ENCODE assay signal across 8 mouse cellular contexts in the genomic region with DNA sequence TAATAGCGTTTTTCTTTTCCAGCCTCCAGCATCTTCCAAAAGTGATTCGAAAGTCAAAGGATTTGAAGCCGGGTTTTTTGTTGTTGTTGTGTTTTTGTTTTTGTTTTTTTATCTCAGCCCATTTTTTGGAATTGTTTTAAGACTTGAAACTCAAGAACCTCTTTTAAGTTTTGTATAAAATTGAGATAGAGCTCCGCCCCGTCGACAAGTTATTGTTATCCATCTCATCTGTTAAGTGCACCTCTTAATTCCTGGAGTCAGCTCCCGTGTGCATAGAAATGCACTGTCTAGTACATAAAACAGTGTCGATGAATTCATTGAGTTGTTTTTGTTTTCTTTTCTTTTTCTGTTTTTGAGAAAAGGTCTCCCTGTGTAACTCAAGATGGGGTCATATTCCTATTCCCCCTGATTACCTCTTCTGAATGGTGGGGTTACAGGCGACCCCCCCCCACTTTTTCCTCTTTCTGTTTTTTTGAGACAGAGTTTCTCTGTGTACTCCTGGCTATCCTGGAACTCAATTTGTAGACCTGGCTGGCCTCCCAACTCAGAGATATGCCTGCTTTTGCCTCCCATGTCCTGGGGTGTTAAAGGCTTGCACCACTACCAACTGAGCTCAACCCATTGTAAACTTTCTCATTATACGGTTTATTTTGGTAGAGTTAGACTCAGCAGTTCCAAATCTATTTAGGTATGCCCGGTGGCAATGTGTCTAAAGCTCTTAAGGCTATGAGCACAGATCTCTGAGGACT. TPM values are rescaled to one million over a fixed set of nuclear protein-coding genes. Genes with fewer than 3 reads are reported as not detected.
DNase-seq lines count a peak whose midpoint lies in the region; ATAC-seq and TF ChIP-seq lines count a peak whose summit lies in the region.

No protein-coding gene starts in this region.

- no peaks in the 10 kb centered on the region for H3K9me3 ChIP-seq in ES-Bruce4 (replicated peaks; ENCODE audit: control insufficient read depth, insufficient read depth, low read length, poor library complexity, severe bottlenecking)
- H3K9me3 ChIP-seq in embryonic facial prominence, embryonic 15.5 days (replicated peaks), result no peaks in the 10 kb centered on the region
- no peaks in the 10 kb centered on the region for H3K9me3 ChIP-seq in hindbrain, postnatal 0 days (ENCODE audit: low read length)
- no peaks in the 10 kb centered on the region for H3K9me3 ChIP-seq in midbrain, postnatal 0 days (ENCODE audit: low read length)

- no peaks in the 10 kb centered on the region for H3K36me3 ChIP-seq in ES-Bruce4 (ENCODE audit: control insufficient read depth, insufficient read depth, low read length, poor library complexity, severe bottlenecking)
- no peaks in the 10 kb centered on the region; the same call in 1 of the 2 replicates for H3K36me3 ChIP-seq in embryonic facial prominence, embryonic 15.5 days
- H3K36me3 ChIP-seq in hindbrain, postnatal 0 days (ENCODE audit: insufficient read depth, low read length), result no peaks in the 10 kb centered on the region
- H3K36me3 ChIP-seq in midbrain, postnatal 0 days (ENCODE audit: insufficient read depth, low read length), result no peaks in the 10 kb centered on the region

- no peak for TF ChIP-seq EP300 in ES-Bruce4 (IDR thresholded peaks at IDR 0.05; ENCODE audit: insufficient read depth, low read depth, low read length)

- TF ChIP-seq POLR2A in ES-Bruce4 (IDR thresholded peaks at IDR 0.05; ENCODE audit: insufficient read depth, low read length), result no peak

- DNase-seq in frontal cortex, adult 2 months (ENCODE audit: extremely low spot score in 1 of 2, low spot score in 1 of 2), result no peak
- DNase-seq in hindbrain, postnatal 0 days (ENCODE audit: low spot score), result peak; percentile 19
- peak; percentile 3 for DNase-seq in midbrain, postnatal 0 days (ENCODE audit: low spot score)
- no peak for DNase-seq in right cerebral cortex, postnatal 36 days (ENCODE audit: low spot score in 2 of 2)
- no peak for DNase-seq in retina, postnatal 1 day

- peak; percentile 21; the same call in 1 of the 2 replicates for ATAC-seq in frontal cortex, adult (ENCODE audit: low TSS enrichment)
- ATAC-seq in embryonic facial prominence, embryonic 15.5 days (ENCODE audit: insufficient number of reproducible peaks, low FRiP score, low TSS enrichment, low read depth), result no peak
- no peak for ATAC-seq in hindbrain, postnatal 0 days
- no peak for ATAC-seq in midbrain, postnatal 0 days (ENCODE audit: low FRiP score)

- H3K4me3 ChIP-seq in ES-Bruce4 (ENCODE audit: low read depth, low read length), result peak overlapping the region; percentile 92
- peak overlapping the region; percentile 86 for H3K4me3 ChIP-seq in embryonic facial prominence, embryonic 15.5 days (replicated peaks)
- peak overlapping the region; percentile 77 for H3K4me3 ChIP-seq in hindbrain, postnatal 0 days (ENCODE audit: low read length)
- peak overlapping the region; percentile 71 for H3K4me3 ChIP-seq in midbrain, postnatal 0 days (ENCODE audit: low read depth, low read length)

- no peak for TF ChIP-seq CTCF in ES-Bruce4 (IDR thresholded peaks at IDR 0.05; ENCODE audit: low read depth, low read length)
- no peak for TF ChIP-seq CTCF in hindbrain, postnatal 0 days (IDR thresholded peaks at IDR 0.05; ENCODE audit: low read depth)
- TF ChIP-seq CTCF in midbrain, postnatal 0 days (IDR thresholded peaks at IDR 0.05), result no peak

- peaks cover 6% of the 10 kb centered on the region for H3K4me1 ChIP-seq in ES-Bruce4 (ENCODE audit: control insufficient read depth, insufficient read depth, low read length)
- H3K4me1 ChIP-seq in embryonic facial prominence, embryonic 15.5 days, result peaks cover 11% of the 10 kb centered on the region; the same call in 1 of the 2 replicates
- H3K4me1 ChIP-seq in hindbrain, postnatal 0 days (ENCODE audit: insufficient read depth, low read length), result no peaks in the 10 kb centered on the region
- H3K4me1 ChIP-seq in midbrain, postnatal 0 days (ENCODE audit: insufficient read depth, low read length), result peaks cover 5% of the 10 kb centered on the region; the same call in 1 of the 2 replicates

- 10% methylated on average over 11 of the region's 11 CpGs for WGBS in embryonic facial prominence, embryonic 15.5 days
- 5% methylated on average over 11 of the region's 11 CpGs for WGBS in hindbrain, postnatal 0 days
- 5% methylated on average over 11 of the region's 11 CpGs for WGBS in midbrain, postnatal 0 days

- H3K27ac ChIP-seq in ES-Bruce4 (ENCODE audit: insufficient read depth, low read length), result no peak overlapping the region
- peak overlapping the region; percentile 94 for H3K27ac ChIP-seq in embryonic facial prominence, embryonic 15.5 days (replicated peaks)
- peak overlapping the region; percentile 96 for H3K27ac ChIP-seq in hindbrain, postnatal 0 days
- H3K27ac ChIP-seq in midbrain, postnatal 0 days (ENCODE audit: low read depth, low read length), result peak overlapping the region; percentile 88

- H3K9ac ChIP-seq in ES-Bruce4 (ENCODE audit: low read depth, poor library complexity, severe bottlenecking), result peak overlapping the region; percentile 67
- H3K9ac ChIP-seq in embryonic facial prominence, embryonic 15.5 days, result peak overlapping the region; percentile 71
- H3K9ac ChIP-seq in hindbrain, postnatal 0 days (replicated peaks; ENCODE audit: low read length), result peak overlapping the region; percentile 80
- H3K9ac ChIP-seq in midbrain, postnatal 0 days (replicated peaks; ENCODE audit: low read length, poor library complexity, severe bottlenecking), result peak overlapping the region; percentile 78

- H3K4me2 ChIP-seq in embryonic facial prominence, embryonic 15.5 days (replicated peaks), result peak overlapping the region; percentile 51
- peak overlapping the region; percentile 62 for H3K4me2 ChIP-seq in hindbrain, postnatal 0 days (ENCODE audit: low read depth, low read length)
- peak overlapping the region; percentile 53 for H3K4me2 ChIP-seq in midbrain, postnatal 0 days (ENCODE audit: low read depth, low read length, poor library complexity, severe bottlenecking)

- H3K27me3 ChIP-seq in ES-Bruce4 (ENCODE audit: control insufficient read depth, insufficient read depth, low read length, poor library complexity, severe bottlenecking), result no peaks in the 10 kb centered on the region
- no peaks in the 10 kb centered on the region for H3K27me3 ChIP-seq in embryonic facial prominence, embryonic 15.5 days
- no peaks in the 10 kb centered on the region for H3K27me3 ChIP-seq in hindbrain, postnatal 0 days (ENCODE audit: insufficient read depth, low read length)
- H3K27me3 ChIP-seq in midbrain, postnatal 0 days (ENCODE audit: insufficient read depth, low read length), result no peaks in the 10 kb centered on the region

RNA-seq across cellular contexts. Expression of gene Senp7, which starts 28.2 kb away (rescaled TPM):
- polyA plus RNA-seq in frontal cortex, adult 2 months (2012; rRNA removed), result 25.6 and 28.5 TPM in 2 replicates
- 18.8 and 24.4 TPM in 2 replicates for polyA plus RNA-seq in ES-Bruce4 (2011; ENCODE audit: insufficient read depth, insufficient read length, low read depth, missing spikeins)
- 29.9 and 33.1 TPM in 2 replicates for polyA plus RNA-seq in embryonic facial prominence, embryonic 15.5 days (2015; fragmentation: Nextera tagmentation; extraction: Ambion mirVana)
- 11.4 and 23.8 TPM in 2 replicates for total RNA-seq in hindbrain, postnatal 0 days (2014; rRNA removed)
- polyA plus RNA-seq in hindbrain, postnatal 0 days (2015; fragmentation: Nextera tagmentation; extraction: Ambion mirVana), result 30.3 and 31.3 TPM in 2 replicates
- total RNA-seq in midbrain, postnatal 0 days (2014; rRNA removed), result 26.7 and 40.0 TPM in 2 replicates
- polyA plus RNA-seq in midbrain, postnatal 0 days (2015; fragmentation: Nextera tagmentation; extraction: Ambion mirVana), result 32.0 and 34.7 TPM in 2 replicates

RNA-seq across cellular contexts. Expression of gene Trmt10c, which starts 38.7 kb away (rescaled TPM):
- 6.6 and 7.0 TPM in 2 replicates for polyA plus RNA-seq in frontal cortex, adult 2 months (2012; rRNA removed)
- polyA plus RNA-seq in ES-Bruce4 (2011; ENCODE audit: insufficient read depth, insufficient read length, low read depth, missing spikeins), result 24.3 and 25.3 TPM in 2 replicates
- 22.0 and 23.0 TPM in 2 replicates for polyA plus RNA-seq in embryonic facial prominence, embryonic 15.5 days (2015; fragmentation: Nextera tagmentation; extraction: Ambion mirVana)
- 7.8 and 10.3 TPM in 2 replicates for total RNA-seq in hindbrain, postnatal 0 days (2014; rRNA removed)
- 15.0 and 15.9 TPM in 2 replicates for polyA plus RNA-seq in hindbrain, postnatal 0 days (2015; fragmentation: Nextera tagmentation; extraction: Ambion mirVana)
- 10.1 and 12.6 TPM in 2 replicates for total RNA-seq in midbrain, postnatal 0 days (2014; rRNA removed)
- polyA plus RNA-seq in midbrain, postnatal 0 days (2015; fragmentation: Nextera tagmentation; extraction: Ambion mirVana), result 13.4 and 15.0 TPM in 2 replicates

RNA-seq across cellular contexts. Expression of gene Pcnp, which starts 46.8 kb away (rescaled TPM):
- 135 and 138 TPM in 2 replicates for polyA plus RNA-seq in frontal cortex, adult 2 months (2012; rRNA removed)
- polyA plus RNA-seq in ES-Bruce4 (2011; ENCODE audit: insufficient read depth, insufficient read length, low read depth, missing spikeins), result 248 and 256 TPM in 2 replicates
- 211 and 218 TPM in 2 replicates for polyA plus RNA-seq in embryonic facial prominence, embryonic 15.5 days (2015; fragmentation: Nextera tagmentation; extraction: Ambion mirVana)
- 50.1 and 53.4 TPM in 2 replicates for total RNA-seq in hindbrain, postnatal 0 days (2014; rRNA removed)
- 221 and 233 TPM in 2 replicates for polyA plus RNA-seq in hindbrain, postnatal 0 days (2015; fragmentation: Nextera tagmentation; extraction: Ambion mirVana)
- total RNA-seq in midbrain, postnatal 0 days (2014; rRNA removed), result 76.5 and 103 TPM in 2 replicates
- 224 and 233 TPM in 2 replicates for polyA plus RNA-seq in midbrain, postnatal 0 days (2015; fragmentation: Nextera tagmentation; extraction: Ambion mirVana)

Comparison
In these comparisons a context has a peak if more than half of its experiments do, and no peak if none do; other contexts are left out.
1. DNase-seq: peak in hindbrain, postnatal 0 days (single experiment) and midbrain, postnatal 0 days (single experiment); none in frontal cortex, adult 2 months (0 of 2), right cerebral cortex, postnatal 36 days (0 of 2) and retina, postnatal 1 day (single experiment).
2. Peak in every context shown above with its lines, with median percentiles within 50 percentile points of each other: H3K4me3 ChIP-seq, H3K9ac ChIP-seq and H3K4me2 ChIP-seq.